Mouse (Mus musculus): ENCODE measurements around the gene Itih5.

Gene Itih5

DNA sequence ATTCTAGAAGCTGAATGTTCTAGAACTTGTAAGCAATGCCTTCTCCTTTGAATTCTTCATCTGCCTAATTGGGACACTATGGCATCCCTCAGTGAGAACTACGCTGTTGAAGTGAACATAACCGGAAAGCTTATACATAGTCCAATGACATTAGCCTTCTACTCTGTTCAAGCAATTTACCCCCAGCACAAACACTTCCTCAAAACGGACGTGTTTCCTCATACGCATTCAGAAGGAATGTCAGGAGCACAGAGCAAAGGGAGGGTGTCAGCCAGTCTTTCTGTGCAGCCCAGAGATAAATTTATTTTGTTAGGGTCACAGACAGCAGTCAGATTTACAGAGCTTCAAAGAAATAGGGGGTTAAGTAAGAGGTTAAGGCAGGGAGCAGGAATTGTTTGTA lies 108.0 kb downstream of the Itih5 start:
- DNase-seq (ENCODE audit: low read depth, low spot score): no peak

DNA sequence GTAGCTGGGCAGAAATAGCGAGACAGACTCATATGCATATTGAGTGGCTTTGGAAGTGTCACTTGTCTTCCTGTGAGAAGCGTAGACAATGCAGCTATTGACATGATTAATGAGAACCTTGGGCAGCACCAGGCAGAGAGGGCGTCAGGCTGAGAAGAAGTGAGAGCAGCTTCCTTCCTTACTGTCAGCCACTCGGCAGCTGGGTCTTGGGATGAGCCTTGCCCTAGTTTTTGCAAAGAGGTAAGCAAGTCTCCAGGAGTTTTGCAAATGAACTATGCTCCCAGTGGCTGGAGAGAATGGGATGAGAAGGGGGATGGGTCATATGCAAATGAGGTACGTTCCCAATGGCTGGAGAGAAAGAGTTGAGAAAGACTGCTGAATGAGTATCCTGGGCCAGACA lies 109.4 kb downstream of the Itih5 start:
- peak; percentile 32 for DNase-seq (ENCODE audit: low read depth, low spot score)

DNA sequence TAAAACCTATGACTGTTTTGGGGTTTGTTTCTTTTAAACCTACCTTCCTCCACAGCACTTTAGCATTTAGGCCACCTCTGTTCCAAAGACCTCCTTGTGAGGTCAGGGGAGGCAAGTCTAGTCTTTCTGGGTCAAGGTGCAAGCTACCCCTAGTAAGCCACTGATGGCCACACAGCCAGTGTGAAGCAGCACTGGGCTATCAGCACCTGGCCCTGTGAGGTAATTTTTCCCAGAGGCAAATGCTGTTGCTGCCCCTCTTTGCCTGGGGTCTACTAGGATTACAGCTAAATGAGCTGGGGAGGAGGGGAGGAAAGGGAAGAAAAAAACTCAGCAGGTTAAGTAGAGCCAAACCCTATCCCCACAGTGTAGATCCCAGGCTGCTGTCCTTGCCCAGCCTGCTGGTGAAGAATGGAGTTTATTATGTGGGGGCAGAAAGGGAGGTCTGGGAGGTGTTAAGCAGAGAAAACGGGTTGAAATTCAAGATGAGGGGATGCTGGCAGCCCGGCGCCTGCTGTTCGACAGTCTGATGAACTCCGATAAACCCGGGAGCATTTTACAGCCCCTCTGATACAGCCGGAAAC lies 110.6 kb downstream of the Itih5 start:
- no peak for DNase-seq (ENCODE audit: low read depth, low spot score)

DNA sequence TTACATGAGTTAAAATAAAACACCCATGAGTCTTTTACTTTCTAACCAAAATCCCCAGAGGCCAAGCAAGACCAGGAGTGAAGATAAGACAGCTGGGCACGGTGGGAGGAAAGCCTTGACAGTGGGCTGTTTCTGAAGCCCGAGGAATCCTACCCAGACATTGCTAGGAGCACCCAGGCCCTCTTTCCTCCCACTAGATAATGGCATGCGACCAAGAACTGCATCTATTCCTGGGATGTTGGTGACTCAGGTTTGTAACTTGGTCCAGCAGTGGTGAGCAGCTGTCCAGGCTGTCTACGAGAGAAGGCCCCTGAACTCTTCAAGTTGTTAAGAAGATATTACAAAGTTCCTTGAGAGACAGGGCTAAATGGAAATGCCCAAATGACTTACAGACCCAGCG lies 112.5 kb downstream of the Itih5 start:
- DNase-seq (ENCODE audit: low read depth, low spot score): no peak

DNA sequence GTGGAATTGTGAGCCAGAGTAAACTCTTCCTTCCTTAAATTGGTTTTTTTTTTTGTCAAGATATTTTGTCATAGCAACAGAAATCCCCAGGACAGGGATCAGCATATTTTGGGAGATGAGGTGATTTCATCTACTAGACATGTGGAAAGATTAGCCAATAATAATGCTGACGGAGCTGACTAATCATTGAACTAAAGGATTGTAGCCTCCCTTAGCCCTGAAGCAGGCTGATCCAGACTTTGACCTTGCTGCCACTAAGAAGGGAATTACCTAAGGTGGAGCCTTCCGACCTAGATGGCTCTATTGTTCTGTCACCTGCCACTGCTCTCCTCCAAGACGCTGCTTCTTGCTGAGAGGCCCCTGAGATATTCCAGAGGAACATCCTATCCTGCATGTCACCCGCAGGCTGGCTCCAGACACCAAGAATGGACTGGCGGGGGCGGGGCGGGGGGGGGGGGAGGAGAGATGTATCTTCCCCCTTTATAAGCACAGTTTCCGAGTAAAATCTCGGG lies 119.3 kb downstream of the Itih5 start:
- no peak for DNase-seq (ENCODE audit: low read depth, low spot score)

DNA sequence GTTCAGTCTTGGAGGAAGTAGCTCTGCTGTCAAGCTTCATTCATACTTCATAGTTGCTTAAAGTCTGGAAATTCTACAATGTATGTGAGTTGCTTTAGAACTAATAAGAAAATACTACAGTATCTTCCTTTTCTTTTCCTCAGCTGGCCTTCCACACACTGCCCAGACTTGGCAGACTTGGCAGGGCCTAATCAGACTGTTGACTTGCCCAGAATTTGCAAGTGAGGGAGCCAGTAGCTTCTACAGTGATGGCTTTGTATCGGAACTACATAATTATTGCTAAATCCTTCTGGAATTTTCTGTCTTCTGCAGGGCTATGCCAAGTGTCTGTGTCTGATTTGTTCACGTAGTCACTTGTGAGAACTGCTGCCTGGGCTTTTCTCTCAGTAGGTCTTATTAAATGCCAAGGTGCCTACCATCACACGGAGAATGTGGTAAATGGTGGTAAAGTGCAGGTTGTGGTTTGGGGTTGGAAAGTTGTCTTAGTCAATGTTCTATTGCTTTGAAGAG lies 120.2 kb downstream of the Itih5 start:
- no peak for DNase-seq (ENCODE audit: low read depth, low spot score)

DNA sequence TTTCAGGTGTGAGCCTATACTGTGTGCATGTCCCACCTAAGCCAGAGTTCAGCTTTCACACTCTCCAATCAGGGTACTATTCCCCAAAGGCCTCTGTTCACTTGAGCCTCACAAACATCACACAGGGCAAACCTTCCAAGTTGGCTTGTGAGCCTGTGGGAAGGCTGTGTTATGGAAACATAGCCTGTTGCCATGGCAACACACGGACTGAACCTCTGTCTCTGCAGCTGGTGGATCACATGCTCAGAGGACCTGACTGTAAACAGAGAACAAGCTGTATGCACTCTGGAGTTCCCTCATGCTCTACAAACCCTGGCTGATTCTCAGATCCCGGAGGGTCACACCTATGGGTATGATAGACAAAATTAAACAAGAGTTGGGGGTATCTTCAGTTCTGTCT lies 122.8 kb downstream of the Itih5 start:
- DNase-seq (ENCODE audit: low read depth, low spot score): peak; percentile 90

DNA sequence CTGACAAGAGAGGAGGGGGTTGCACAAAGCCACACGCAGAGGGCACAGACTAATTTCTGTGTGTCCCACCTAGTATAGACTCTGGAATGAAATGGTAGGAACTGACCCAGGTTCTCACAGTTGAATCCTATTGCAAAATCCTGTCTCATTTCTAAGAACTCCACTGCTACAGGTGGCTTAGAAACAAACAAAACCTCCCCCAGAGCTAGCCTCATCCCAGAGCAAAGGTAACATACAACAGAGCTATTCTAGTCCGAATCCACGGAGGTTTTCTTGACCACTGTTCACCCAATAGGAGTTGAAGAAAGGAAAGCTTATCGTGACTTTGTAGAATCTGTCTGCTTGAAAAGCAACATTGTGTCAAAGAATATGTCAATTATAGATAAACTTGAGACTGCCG lies 130.3 kb downstream of the Itih5 start:
- DNase-seq (ENCODE audit: low read depth, low spot score): no peak

DNA sequence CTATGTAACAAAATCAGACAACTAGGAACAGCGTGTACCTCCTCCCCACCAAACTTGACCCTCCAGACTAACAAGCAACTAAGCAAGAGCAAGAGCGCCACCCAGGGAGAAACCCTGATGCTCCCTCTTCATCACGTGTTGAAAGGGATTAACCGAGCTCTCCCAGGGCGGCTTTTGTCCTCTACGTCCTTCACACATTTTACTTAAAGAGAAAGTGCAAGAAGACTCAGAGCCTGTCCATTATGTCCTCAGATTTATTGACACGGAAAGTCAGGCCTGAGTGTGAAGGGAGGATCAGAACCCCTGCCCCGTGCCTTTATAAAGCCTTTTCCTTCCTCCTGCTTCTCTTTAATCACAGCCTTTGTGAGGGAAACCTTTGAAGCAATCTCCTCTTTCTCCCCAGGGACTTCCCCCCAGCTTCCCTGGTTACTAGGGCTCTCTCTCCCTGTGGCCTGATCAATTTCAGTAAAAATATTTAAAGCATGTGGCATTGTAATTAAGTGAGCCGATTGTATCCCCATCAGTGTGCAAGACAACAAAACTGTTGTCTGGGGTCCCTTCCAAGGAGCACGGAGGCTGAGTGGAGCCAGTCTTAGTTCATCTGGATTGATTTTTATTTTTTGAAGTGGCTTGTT lies 131.4 kb downstream of the Itih5 start:
- peak; percentile 67 for DNase-seq (ENCODE audit: low read depth, low spot score)

DNA sequence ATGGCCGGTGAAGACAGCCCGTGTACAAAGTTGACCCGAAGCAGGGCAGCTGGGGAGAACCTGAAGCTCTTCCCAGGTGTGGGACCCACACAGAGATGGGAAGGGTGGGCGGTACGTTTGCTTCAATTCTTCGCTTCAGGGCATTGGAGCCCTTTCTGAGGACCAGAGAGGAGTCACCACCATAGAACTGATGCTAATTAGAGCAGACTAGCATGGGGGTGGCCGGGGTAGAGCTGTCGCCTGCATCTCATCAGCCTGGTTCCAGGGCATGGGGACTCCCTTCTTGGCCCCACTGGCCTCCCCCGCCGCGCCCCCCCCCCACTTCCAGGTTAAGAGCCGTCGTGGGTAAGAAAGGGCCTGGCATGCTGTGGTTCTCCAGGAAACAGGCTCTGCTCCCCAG lies 132.6 kb downstream of the Itih5 start:
- no peak for DNase-seq (ENCODE audit: low read depth, low spot score)

DNA sequence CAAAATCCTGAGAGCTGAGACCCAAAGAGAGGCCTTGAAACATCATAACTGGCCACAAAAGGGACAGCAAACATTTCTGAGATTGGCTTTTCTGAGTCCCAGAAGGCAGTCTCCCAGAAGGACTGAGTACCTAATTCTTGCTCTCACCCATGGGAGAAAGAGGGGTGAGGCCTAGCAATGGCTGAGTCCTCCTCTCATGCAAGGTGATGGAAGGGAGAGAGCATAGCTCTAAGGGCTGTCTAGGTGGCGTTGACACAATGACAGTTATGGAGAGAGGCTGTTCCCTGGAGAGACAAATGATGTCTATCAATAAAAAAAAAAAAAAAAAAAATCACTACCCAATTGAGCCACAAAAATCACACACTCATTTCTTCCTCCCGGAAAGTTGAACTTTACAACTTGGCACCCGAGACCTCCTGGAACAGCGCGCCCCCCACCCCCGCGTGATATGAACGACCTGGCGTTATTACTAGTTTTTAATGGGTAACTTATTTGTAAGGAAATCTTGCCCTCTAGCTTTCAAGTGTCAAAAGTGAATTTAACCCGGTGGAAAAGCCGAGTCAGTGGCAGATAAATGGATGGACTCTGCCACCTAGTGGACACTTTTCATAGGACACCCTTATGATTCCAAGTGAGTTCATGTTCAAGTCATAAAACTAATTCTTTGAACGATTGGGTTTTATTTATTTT lies 134.9 kb downstream of the Itih5 start:
- DNase-seq (ENCODE audit: low read depth, low spot score): peak; percentile 81

DNA sequence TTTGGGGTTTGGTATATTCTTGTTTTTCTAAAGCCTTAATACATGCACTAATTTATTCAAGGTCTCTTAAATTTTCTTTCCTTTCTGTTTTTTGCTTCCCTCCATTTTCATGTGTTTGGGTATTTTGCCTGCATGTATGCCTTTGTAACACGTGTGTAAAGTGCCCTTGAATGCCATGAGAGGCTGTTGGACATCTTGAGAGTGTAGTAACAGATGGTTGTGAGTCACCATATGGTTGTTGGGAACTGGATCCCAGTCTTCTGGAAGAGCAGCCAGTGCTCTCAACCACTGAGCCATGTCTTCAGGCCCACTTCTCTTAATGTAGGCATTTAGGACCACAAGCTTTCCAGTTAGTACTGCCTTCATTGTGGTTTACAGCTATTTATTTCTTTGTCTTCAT lies 135.5 kb downstream of the Itih5 start:
- DNase-seq (ENCODE audit: low read depth, low spot score): no peak

DNA sequence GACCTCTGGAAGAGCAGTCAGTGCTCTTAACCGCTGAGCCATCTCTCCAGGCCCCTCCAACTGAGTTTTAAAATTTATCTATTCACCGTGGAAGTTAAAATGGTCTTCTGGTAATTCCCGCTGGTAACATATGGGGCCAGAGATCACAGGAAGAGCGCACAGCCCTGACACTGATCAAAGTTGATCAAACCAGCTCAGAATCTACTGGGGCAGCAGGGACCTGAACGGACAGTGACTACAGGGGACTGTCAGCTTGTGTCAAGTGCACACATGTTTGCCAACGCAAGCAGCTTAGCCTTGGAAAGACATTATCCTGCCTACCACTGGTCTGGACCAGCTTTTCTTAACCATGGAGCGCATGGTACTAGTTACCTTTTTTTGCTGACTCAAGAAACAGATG lies 136.7 kb downstream of the Itih5 start:
- no peak for DNase-seq (ENCODE audit: low read depth, low spot score)

DNA sequence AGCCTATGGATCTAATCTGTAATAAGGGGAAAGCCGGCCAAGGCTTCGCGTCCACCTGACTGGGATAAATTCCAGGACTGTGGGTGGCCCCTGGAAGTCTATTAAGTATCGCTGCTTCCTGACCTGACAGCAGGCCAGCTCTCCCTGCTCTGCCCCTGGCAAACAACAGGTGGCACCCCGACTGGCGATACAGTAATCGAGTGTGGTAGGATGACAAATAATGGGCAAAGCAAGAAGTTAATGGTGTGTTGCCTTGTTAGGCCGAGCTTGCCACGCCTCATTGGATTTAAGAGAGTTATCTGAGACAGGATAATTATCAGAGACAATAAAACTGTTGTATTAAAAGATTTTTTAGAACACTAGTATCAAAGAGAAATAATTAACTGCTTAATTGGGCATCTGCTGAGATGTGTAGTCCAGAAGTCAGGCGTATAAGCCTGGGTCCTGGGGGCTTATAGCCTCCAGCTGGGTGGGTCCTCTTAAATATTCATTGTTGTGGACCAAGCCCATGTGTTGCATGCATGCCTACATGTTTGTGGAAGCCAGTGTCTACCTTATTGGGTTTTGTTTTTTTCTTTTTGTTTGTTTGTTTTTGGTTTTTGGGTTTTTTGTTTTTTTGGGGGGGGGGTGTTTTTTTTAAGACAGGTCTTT lies 140.3 kb downstream of the Itih5 start:
- no peak for DNase-seq (ENCODE audit: low read depth, low spot score)

DNA sequence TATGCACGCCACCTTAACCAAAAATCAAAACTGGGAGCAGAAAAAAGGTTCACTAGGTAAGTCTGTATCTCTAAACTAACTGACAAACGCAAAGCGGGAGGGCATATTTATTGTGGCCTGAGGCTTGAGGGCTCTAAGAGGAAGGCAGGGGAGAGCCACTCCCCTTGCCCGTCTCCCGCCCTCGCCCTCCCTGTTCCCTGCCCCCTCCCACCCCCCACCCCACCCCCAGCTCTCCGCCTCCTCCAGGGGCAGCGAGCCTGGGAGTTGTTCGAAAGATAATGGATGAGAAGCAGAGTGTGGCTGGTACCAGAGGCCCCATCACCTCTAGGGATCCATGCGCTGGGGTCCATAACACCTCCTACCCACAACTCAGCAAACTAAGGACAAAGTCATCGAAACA lies 142.5 kb downstream of the Itih5 start:
- DNase-seq (ENCODE audit: low read depth, low spot score): no peak

DNA sequence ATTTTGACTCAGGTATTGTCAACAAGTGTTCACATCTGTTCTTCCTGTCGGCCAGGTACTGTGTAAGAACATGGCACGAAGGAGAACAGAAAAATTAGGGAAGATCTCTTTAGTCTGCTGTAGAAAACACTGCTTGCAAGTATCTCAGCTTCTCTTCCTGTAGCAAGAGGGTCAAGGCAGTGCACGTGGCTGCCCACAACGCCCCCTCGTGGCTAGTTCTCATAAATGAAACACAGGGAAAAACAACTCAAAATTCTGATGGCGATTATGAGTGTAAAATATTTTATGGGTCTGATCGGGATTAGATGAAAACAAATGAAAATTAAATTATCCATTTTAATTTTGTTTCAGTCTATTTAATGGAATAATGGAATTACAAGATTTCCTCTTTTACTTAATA lies 146.9 kb downstream of the Itih5 start:
- no peak for DNase-seq (ENCODE audit: low read depth, low spot score)

DNA sequence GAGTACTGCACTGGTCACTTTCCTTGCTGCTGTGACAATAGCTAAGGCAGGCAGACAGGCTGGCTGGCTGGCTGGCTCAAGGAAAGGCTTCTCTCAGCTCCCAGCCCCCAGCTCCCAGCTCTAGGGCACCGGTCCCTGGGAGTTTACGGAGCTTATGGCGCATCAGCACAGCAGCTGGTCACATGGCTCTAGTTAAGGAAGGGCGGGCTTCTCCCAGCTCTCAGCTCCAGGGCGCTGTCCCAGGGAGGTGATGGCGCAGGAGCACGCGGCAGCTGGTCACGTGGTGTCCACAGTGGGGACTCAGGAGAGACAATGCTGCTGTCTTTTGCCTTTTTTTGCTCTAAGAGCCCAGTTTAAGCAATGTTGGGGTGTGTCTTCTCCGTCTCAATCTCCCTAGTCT lies 147.4 kb downstream of the Itih5 start:
- DNase-seq (ENCODE audit: low read depth, low spot score): peak; percentile 39

DNA sequence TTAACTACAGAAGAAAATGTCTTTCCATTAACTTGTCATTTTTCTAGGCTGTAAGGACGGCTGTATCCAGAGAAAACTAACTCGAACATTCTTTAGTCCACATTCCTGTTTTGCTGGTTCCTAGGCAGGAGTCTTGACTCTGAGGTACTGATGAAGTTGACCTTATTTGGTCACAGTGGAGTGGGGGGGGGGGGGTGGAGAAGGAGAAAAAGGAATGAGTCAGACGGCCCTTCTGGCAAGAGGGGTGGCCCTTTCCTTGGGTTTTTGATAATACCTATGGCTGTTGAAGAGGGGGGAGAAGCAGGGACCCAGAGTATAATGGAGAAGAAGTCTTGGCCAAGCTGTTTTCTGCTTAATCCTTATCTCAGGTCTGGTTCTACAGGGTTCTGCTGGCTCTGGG lies 148.0 kb downstream of the Itih5 start:
- no peak for DNase-seq (ENCODE audit: low read depth, low spot score)

DNA sequence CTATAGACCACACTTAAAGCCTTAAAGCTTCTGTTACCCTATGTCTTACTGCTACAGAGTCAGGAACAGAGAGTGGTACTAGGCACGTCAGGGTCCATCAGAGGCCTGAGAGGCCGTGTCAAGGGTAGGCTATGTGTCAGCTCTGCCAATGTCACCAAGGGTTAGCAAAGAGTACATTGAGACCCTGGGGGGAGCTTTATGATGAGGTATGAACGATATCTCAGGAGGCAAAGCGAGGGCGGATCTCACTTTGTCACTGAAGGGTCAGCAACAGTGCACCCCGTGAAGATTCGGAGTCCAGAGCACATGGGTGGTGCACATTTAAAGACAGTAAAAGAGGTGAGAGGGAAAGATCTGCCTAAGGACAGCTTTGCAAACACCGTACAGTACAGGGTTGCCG lies 148.6 kb downstream of the Itih5 start:
- no peak for DNase-seq (ENCODE audit: low read depth, low spot score)

DNA sequence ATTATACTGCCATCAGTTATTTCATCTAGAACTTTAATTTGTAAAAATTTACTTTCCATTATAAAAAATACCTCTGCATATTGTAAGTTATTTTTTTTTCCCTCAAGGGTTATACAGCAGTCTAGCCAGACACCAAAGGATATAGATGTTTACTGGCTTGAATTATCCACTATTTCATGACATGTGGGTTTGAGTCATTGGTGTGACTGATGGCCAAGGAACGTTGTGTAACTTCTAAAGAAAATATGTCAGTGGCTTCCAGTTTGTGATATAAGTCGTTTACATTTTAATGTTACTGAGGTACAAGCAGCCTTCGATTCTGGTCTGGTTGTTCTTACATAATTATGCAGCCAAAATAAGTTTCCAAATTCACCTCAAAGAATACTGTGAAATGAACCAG lies 151.5 kb downstream of the Itih5 start:
- no peak for DNase-seq (ENCODE audit: low read depth, low spot score)

Data from mesoderm, embryonic 11.5 days (tissue).